Mouse (Mus musculus) testis, adult 2 months (tissue): ENCODE measurements around the gene Edem2. TPM values are rescaled to one million over a fixed set of nuclear protein-coding genes. Genes with fewer than 3 reads are reported as not detected.

ENCODE experiments used
- H3K27ac ChIP-seq: fragments of 200-500 bp; 2 replicates; pipeline ENCODE4 v1.5.1; 2012; ENCODE audit warnings: low read depth, low read length; ENCODE audit not compliant: control insufficient read depth, insufficient read depth
- H3K27me3 ChIP-seq: fragments of 200-500 bp; 2 replicates; pipeline ENCODE4 v1.6.1; 2012; ENCODE audit warnings: mild to moderate bottlenecking, low read length, moderate library complexity; ENCODE audit not compliant: control insufficient read depth, insufficient read depth
- H3K36me3 ChIP-seq: fragments of 200-500 bp; 2 replicates; pipeline ENCODE4 v1.6.1; 2012; ENCODE audit warnings: mild to moderate bottlenecking, low read length; ENCODE audit not compliant: control insufficient read depth, insufficient read depth
- H3K4me1 ChIP-seq: fragments of 200-500 bp; 2 replicates; pipeline ENCODE4 v1.6.1; 2012; ENCODE audit warnings: low read length; ENCODE audit not compliant: control insufficient read depth, insufficient read depth
- H3K4me3 ChIP-seq: fragments of 200-500 bp; 2 replicates; pipeline ENCODE4 v1.5.1; 2012; ENCODE audit warnings: low read depth, mild to moderate bottlenecking, low read length, moderate library complexity, mixed read lengths; ENCODE audit not compliant: control insufficient read depth
- CTCF ChIP-seq: fragments of 200-500 bp; IDR thresholded peaks from 2 replicates; pipeline ENCODE4 v1.5.1; 2012; ENCODE audit warnings: low read depth, mild to moderate bottlenecking, inconsistent platforms, low read length, moderate library complexity; ENCODE audit not compliant: control insufficient read depth, insufficient read depth, insufficient replicate concordance
- POLR2A ChIP-seq: fragments of 200-500 bp; IDR thresholded peaks from 2 replicates; pipeline ENCODE4 v1.6.1; 2012; ENCODE audit warnings: low read depth, mild to moderate bottlenecking, inconsistent platforms, low read length, moderate library complexity; ENCODE audit not compliant: control insufficient read depth
- polyA plus RNA-seq: library from polyadenylated mRNA; depleted of rRNA; stranded (reverse); fragments of >200 nt; gene quantifications from 2 replicates; pipeline ENCODE4 v1.2.3, GENCODE M21; 2012

Edem2 gene
- polyA plus RNA-seq, 1 experiment: 28.4 TPM

DNA sequence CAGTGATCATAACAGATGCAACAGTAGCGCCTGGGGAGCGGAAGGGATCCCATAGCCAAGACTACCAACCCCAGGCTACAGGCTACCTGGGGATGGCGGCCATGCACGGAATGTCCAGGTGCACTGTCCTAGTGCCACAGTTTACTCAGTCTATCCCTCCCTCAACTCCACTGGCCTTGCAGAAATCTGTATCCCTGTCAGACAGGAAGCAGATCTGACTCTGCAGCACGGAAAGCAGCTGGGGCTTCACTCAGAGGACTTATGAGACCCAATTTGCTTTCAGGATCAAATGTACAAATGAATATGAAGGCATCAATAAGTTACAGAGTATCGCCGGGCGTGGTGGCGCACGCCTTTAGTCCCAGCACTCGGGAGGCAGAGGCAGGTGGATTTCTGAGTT is 41.5 kb downstream of the Edem2 start:
- Histone ChIP-seq H3K4me1 (peaks cover 2% of the 10 kb centered on the region), H3K27ac (no peak overlapping the region), H3K4me3 (no peak overlapping the region), H3K27me3 (no peaks in the 10 kb centered on the region), H3K36me3 (no peaks in the 10 kb centered on the region)
- TF ChIP-seq POLR2A (no peak), CTCF (no peak)

DNA sequence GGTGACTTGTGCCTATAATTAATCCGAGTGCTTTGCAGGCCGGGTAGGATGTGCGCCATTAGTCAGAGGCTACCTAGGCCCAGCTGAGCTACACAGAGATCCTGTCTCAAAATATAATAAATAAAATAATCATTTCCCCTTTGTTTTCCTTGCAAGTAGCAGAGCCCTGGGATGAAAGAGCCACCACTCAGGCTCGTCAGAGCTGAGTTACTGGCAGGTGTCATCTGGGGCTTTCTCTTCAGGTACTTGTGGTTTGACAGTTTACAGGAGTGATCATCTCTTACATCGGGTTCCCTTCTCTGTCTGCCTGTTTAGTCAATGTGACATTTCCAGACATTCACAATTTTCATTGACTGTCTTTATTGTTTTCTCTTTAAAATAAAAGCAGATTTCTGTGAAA is 42.7 kb downstream of the Edem2 start:
- no peaks in the 10 kb centered on the region for H3K36me3 ChIP-seq
- peaks cover 2% of the 10 kb centered on the region for H3K4me1 ChIP-seq
- no peak overlapping the region for H3K27ac ChIP-seq
- peak overlapping the region; percentile 13; the same call in 1 of the 2 replicates for H3K4me3 ChIP-seq
- no peaks in the 10 kb centered on the region for H3K27me3 ChIP-seq
- no peak for TF ChIP-seq CTCF
- TF ChIP-seq POLR2A: no peak

DNA sequence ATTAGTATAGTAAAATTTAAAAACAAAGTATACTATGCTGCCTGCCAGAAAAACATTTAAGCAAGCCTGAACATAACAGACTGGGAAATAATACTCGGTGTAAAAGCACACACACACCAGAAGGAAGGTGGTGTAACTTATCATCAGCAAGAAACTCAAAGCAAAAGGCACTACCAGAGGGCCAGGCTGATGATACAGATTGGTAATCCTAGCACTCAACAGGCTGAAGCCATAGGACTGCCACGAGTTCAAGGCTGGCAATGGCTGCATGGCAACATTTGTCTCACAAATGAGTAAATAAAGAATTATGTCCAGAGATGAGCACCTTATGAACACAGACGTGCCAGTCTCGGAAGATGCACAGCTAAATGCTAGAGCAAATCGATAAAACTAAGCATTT is 45.5 kb downstream of the Edem2 start:
- no peak for TF ChIP-seq POLR2A
- no peak overlapping the region for H3K27ac ChIP-seq
- no peaks in the 10 kb centered on the region for H3K36me3 ChIP-seq
- no peaks in the 10 kb centered on the region for H3K4me1 ChIP-seq
- H3K27me3 ChIP-seq: no peaks in the 10 kb centered on the region
- H3K4me3 ChIP-seq: no peak overlapping the region

DNA sequence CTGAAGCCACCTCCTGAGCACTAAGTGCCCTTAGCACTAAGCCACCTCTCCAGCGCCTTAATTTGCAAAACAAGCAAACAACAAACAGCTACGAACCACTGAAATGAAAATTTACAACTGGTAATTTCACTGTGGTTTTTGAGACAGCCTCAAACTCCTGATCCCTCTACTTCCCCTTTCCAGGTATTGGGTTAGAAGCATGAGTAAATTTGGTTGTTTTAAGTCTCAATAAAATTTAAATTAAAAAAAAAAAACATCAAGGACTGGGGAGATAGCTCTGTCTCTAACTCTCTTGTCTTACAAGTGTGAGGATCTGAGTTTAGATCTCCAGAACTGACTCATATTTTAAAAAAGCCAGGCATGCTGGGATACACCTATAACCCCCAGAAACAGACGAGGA is 46.1 kb downstream of the Edem2 start:
- no peak for TF ChIP-seq POLR2A
- TF ChIP-seq CTCF: no peak
- Histone ChIP-seq H3K27ac (no peak overlapping the region), H3K4me1 (no peaks in the 10 kb centered on the region), H3K4me3 (no peak overlapping the region), H3K36me3 (no peaks in the 10 kb centered on the region), H3K27me3 (no peaks in the 10 kb centered on the region)

DNA sequence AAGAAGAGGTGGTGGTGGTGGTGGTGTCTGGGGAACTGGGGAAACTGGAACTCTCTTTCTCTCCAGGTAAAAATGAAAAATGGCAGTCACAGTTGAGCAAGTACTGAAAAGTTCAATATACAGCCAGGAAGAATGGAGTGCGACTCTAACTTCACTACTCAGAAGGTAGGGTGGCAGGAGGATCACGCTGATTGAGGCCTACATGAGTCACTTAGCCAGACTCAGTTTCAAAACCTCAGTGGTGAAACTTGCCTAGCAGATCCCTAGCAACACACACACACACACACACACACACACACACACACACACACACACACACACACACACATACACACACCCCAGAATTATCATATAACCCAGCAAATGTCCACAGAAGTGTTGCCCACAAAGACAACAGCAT is 47.4 kb downstream of the Edem2 start:
- Histone ChIP-seq H3K27me3 (no peaks in the 10 kb centered on the region), H3K36me3 (no peaks in the 10 kb centered on the region), H3K4me1 (no peaks in the 10 kb centered on the region), H3K4me3 (no peak overlapping the region), H3K27ac (no peak overlapping the region)
- TF ChIP-seq CTCF: no peak
- TF ChIP-seq POLR2A: no peak

DNA sequence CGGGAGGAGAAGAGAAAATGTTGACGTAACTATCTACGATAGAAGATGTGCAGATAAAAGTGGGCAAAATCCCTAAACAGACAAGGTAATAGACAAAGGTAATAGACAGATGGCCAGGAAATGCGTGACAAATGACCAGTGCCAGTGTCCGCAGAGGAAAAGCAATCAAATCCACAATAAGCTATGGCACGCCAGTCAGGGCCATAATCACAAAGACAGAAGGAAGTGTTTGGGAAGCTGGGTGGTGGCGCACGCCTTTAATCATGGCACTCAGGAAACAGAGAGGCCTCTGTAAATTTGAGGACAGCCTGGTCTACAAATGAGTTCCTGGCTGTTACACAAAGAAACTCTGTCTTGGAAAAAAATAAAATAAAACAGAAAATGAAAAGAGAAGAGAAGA is 48.1 kb downstream of the Edem2 start:
- no peak overlapping the region for H3K4me3 ChIP-seq
- H3K4me1 ChIP-seq: no peaks in the 10 kb centered on the region
- H3K36me3 ChIP-seq: no peaks in the 10 kb centered on the region
- H3K27me3 ChIP-seq: no peaks in the 10 kb centered on the region
- H3K27ac ChIP-seq: no peak overlapping the region
- no peak for TF ChIP-seq POLR2A

DNA sequence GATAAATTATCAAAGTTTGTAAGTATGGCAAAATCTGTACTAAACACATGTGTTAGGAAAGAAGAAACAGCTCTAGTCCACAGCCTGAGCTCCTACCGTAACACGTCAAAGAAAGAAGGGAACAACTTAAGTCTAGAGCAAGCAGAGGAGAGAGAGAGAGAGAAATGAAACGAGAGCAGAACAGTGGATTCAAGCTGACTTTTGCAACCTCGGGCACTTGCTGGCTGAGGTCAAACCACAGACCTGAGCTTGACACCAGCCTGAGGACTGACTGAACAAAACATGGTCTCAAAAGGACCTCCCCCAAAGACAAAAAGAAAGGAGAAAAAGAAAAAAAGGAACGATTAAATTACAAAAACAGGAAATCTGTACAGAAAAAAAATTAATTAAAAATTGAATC is 48.7 kb downstream of the Edem2 start:
- H3K27ac ChIP-seq: no peak overlapping the region
- H3K27me3 ChIP-seq: no peaks in the 10 kb centered on the region

DNA sequence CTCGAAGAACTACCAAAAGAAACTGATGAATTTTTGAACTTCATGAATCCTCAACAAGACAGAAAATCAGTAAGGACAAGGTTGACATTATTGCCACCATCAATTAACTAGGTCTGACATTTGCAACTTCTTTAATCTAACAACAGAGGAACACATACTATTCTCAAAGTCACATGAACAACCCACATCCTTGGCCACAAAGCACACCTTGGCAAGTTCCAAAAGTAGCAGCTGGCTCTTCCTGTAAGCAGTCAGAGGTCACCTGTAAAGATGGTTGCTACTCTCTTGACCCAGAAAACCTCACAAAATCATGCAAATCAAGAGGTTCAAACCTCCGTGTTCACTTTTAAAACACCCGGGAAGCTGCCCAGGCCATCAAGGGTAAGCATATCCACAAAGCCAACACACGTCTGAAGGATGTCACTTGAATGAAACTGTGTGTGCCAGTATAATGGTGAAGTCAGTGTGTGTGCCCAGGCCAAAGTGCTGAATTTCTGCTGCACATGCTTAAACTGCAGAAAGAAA is 49.6 kb downstream of the Edem2 start:
- H3K4me3 ChIP-seq: no peak overlapping the region
- no peaks in the 10 kb centered on the region for H3K27me3 ChIP-seq
- H3K36me3 ChIP-seq: no peaks in the 10 kb centered on the region
- H3K4me1 ChIP-seq: no peaks in the 10 kb centered on the region
- H3K27ac ChIP-seq: no peak overlapping the region
- TF ChIP-seq CTCF (no peak), POLR2A (no peak)

More for the DNA sequence above, 48.7 kb downstream of the Edem2 start:
- no peak for TF ChIP-seq CTCF
- TF ChIP-seq POLR2A: no peak
- H3K4me3 ChIP-seq: no peak overlapping the region
- no peaks in the 10 kb centered on the region for H3K36me3 ChIP-seq
- no peaks in the 10 kb centered on the region for H3K4me1 ChIP-seq
